Mouse (Mus musculus) neural tube, embryonic 15.5 days (tissue): ENCODE measurements around the gene Il17rc. TPM values are rescaled to one million over a fixed set of nuclear protein-coding genes. Genes with fewer than 3 reads are reported as not detected.

Experiments
- ATAC-seq: fragments of 200-750 bp; cut with Nextera tagmentation; 2 replicates; pipeline ENCODE4 v1.8.0; 2017; ENCODE audit warnings: mild to moderate bottlenecking, moderate TSS enrichment, moderate library complexity; ENCODE audit not compliant: low FRiP score
- H3K27ac ChIP-seq: fragments of 300-500 bp; sonication (generic); replicated peaks from 2 replicates; pipeline ENCODE4 v1.5.1; 2015; ENCODE audit warnings: mild to moderate bottlenecking, inconsistent platforms
- H3K27me3 ChIP-seq: fragments of 300-500 bp; sonication (generic); replicated peaks from 2 replicates; pipeline ENCODE4 v1.6.1; 2015; ENCODE audit warnings: inconsistent platforms
- H3K36me3 ChIP-seq: fragments of 300-500 bp; sonication (generic); 2 replicates; pipeline ENCODE4 v1.6.1; 2015; ENCODE audit warnings: inconsistent platforms
- H3K4me1 ChIP-seq: fragments of 300-500 bp; sonication (generic); 2 replicates; pipeline ENCODE4 v1.6.1; 2015; ENCODE audit warnings: inconsistent platforms
- H3K4me2 ChIP-seq: fragments of 300-500 bp; sonication (generic); 2 replicates; pipeline ENCODE4 v1.6.1; 2015; ENCODE audit warnings: inconsistent platforms, mild to moderate bottlenecking, moderate library complexity
- H3K4me3 ChIP-seq: fragments of 300-500 bp; sonication (generic); replicated peaks from 2 replicates; pipeline ENCODE4 v1.5.1; 2015; ENCODE audit warnings: mild to moderate bottlenecking, inconsistent platforms
- H3K9ac ChIP-seq: fragments of 300-500 bp; sonication (generic); replicated peaks from 2 replicates; pipeline ENCODE4 v1.6.1; 2015; ENCODE audit warnings: mild to moderate bottlenecking, inconsistent platforms
- H3K9me3 ChIP-seq: fragments of 300-500 bp; sonication (generic); replicated peaks from 2 replicates; pipeline ENCODE4 v1.6.1; 2016; ENCODE audit warnings: inconsistent platforms
- WGBS: fragments of 180-500 bp; shearing (Covaris S2); methylation state at CpG from one replicate; pipeline ENCODE4 v1.1.7; 2015; ENCODE audit warnings: mixed read lengths; 5-methylcytosine and 5-hydroxymethylcytosine counted together
- polyA plus RNA-seq: library from polyadenylated mRNA; unstranded; fragments of >200 nt; fragmentation: Nextera tagmentation; extraction: Ambion mirVana; gene quantifications from 2 replicates; pipeline ENCODE4 v1.2.1, GENCODE M21; 2015

Il17rc gene
- 3.5 and 9.5 TPM in 2 replicates for polyA plus RNA-seq

- 25% methylated on average over 12 of the region's 12 CpGs for WGBS
- Histone ChIP-seq H3K9me3 (no peaks in the 10 kb centered on the region), H3K4me3 (no peak within 1 kb of the TSS), H3K4me1 (peaks cover 19% of the 10 kb centered on the region), H3K36me3 (no peaks in the 10 kb centered on the region), H3K27me3 (peaks cover 29% of the 10 kb centered on the region), H3K4me2 (peak within 1 kb of the TSS; percentile 38), H3K9ac (no peak within 1 kb of the TSS), H3K27ac (no peak within 1 kb of the TSS)
- ATAC-seq, result no peak
Observed at GRCm38 (mm10) chr6:113471297-113471936, at the start of gene Il17rc. Gene Il17rc, plus strand, starts transcription at chr6:113471427.

- no peak overlapping the region for H3K4me3 ChIP-seq
- no peak for ATAC-seq
- WGBS, result 84% methylated on average over 4 of the region's 4 CpGs
- H3K27ac ChIP-seq, result no peak overlapping the region
- no peaks in the 10 kb centered on the region for H3K9me3 ChIP-seq
- no peak overlapping the region for H3K4me2 ChIP-seq
- 0 out of 2 replicates have a peak, but pooled peaks cover 2% of the 10 kb centered on the region for H3K27me3 ChIP-seq
- no peaks in the 10 kb centered on the region for H3K36me3 ChIP-seq
- H3K4me1 ChIP-seq, result peaks cover 12% of the 10 kb centered on the region
- H3K9ac ChIP-seq, result no peak overlapping the region
Observed at GRCm38 (mm10) chr6:113423000-113423399, 48.2 kb upstream of the Il17rc start.

GRCm38 (mm10) chr6:113424187-113424586 lies 47.0 kb upstream of the Il17rc start:
- H3K4me3 ChIP-seq, result no peak overlapping the region
- H3K27ac ChIP-seq, result no peak overlapping the region
- peaks cover 5% of the 10 kb centered on the region for H3K4me1 ChIP-seq
- ATAC-seq, result no peak
- 83% methylated on average over 7 of the region's 7 CpGs for WGBS
- no peaks in the 10 kb centered on the region for H3K9me3 ChIP-seq
- 0 out of 2 replicates have a peak, but pooled peaks cover 2% of the 10 kb centered on the region for H3K27me3 ChIP-seq
- no peak overlapping the region for H3K9ac ChIP-seq
- H3K36me3 ChIP-seq, result no peaks in the 10 kb centered on the region
- no peak overlapping the region for H3K4me2 ChIP-seq

DNA sequence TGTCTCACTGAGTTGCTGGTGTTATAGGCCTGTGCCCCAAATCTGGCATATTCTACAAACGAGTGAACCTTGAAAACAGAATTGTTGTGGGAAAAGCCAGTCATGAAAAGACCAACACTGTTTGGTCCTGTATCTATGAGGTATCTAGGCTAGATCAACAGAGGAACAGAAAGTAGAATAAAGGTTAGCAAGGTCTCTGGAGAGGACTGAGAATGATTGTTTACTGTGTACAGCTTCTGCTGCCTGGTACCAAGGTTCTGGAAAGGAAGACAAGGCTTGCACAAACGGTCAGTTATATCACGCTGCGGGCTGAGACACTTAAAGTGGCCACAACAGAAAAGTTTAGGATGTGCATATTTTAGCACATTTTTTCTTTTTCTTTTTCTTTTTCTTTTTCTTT lies 44.5 kb upstream of the Il17rc start:
- Histone ChIP-seq H3K4me1 (no peaks in the 10 kb centered on the region), H3K4me3 (no peak overlapping the region), H3K36me3 (no peaks in the 10 kb centered on the region), H3K9ac (no peak overlapping the region), H3K27ac (no peak overlapping the region), H3K27me3 (0 out of 2 replicates have a peak, but pooled peaks cover 2% of the 10 kb centered on the region), H3K9me3 (no peaks in the 10 kb centered on the region), H3K4me2 (no peak overlapping the region)
- WGBS, result 92% methylated on average over 4 of the region's 4 CpGs
- ATAC-seq, result no peak

DNA sequence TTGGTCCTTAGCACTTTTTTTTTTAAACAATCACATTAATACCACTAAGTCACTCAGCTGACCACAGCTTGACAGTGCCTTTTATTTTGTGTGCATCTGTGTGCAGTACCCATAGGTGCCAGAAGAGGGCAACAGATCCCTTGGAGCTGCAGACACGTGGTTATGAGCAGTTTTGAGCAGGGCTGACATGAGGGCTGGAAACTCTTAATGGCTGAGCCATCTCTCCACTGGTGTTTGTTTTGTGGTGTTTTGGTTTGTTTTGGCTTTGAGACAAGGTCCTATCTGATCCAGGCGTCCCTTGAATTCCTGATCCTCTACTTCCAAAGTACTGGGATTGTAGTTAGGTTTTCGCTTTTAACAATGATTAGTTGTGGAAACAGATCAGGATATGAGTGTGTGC lies 43.8 kb upstream of the Il17rc start:
- no peak overlapping the region for H3K9ac ChIP-seq
- ATAC-seq, result no peak
- no peaks in the 10 kb centered on the region for H3K9me3 ChIP-seq
- no peak overlapping the region for H3K4me3 ChIP-seq
- 0 out of 2 replicates have a peak, but pooled peaks cover 2% of the 10 kb centered on the region for H3K27me3 ChIP-seq
- H3K4me1 ChIP-seq, result no peaks in the 10 kb centered on the region
- no peak overlapping the region for H3K27ac ChIP-seq
- H3K4me2 ChIP-seq, result no peak overlapping the region
- H3K36me3 ChIP-seq, result no peaks in the 10 kb centered on the region
- 66% methylated on average over 3 of the region's 3 CpGs for WGBS

DNA sequence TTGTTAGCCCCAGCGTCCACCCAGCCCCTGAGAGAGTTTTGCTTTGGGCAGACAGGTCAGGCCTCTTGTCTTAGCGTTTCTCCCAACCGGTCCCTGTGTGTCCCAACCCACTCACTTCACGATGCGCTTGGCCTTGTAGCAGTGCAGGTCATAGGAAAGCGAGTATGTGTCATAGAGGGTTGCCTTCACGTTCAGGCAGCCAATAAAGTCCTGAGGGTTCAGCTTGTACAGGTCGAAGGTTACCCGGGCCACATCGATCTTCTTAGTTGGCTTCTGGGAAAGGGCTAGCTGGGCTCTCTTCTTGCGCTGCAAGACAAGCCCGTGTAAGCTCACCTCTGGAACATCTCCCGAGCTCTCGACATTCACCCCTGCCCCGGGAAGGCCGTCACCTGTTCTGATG lies 43.2 kb upstream of the Il17rc start:
- Histone ChIP-seq H3K4me2 (no peak overlapping the region), H3K36me3 (no peaks in the 10 kb centered on the region), H3K4me1 (no peaks in the 10 kb centered on the region), H3K4me3 (no peak overlapping the region), H3K9ac (no peak overlapping the region), H3K27ac (no peak overlapping the region), H3K27me3 (0 out of 2 replicates have a peak, but pooled peaks cover 2% of the 10 kb centered on the region), H3K9me3 (no peaks in the 10 kb centered on the region)
- no peak for ATAC-seq
- WGBS, result 94% methylated on average over 16 of the region's 16 CpGs

DNA sequence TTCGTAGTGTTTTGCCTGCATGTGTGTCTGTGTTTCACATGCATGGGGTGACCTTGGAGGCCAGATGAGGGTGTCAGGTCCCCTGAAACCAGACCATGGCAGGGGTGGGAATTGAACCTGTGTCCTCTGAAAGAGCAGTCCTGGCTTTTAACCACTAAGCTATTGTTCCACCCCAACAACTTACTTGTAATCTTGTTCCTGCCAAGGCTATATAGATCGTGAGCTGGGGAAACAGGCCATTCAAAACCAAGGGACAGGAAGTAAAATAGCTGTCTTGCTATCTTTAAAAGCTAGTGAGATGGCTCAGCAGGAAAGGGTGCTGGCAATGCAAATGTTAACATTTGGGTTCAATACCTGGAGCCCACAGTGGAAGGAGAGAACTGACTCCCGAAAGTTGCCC lies 41.3 kb upstream of the Il17rc start:
- Histone ChIP-seq H3K9me3 (no peaks in the 10 kb centered on the region), H3K4me3 (no peak overlapping the region), H3K27ac (no peak overlapping the region), H3K4me1 (no peaks in the 10 kb centered on the region), H3K27me3 (no peaks in the 10 kb centered on the region), H3K4me2 (no peak overlapping the region), H3K9ac (no peak overlapping the region), H3K36me3 (no peaks in the 10 kb centered on the region)
- WGBS, result 72% methylated on average over 3 of the region's 3 CpGs
- ATAC-seq, result no peak

DNA sequence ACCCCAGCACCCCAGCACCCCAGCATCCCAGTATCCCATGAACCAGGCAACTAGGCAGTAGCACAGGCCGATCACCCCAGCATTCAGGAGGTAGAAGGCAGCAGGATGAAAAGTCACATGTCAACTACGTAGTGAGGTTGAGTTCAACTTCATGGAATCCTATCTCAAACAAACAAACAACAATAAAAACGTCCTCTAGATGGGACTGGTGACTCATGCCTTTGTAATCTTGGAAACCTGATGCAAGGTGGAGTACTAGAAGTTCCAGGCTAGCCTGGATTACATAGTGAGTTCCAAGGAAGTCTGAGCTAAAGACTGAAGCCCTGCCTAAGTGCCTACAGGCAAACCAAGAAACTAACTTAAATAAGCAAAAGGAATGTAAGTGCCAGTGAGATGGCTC lies 40.4 kb upstream of the Il17rc start:
- Histone ChIP-seq H3K4me2 (no peak overlapping the region), H3K36me3 (no peaks in the 10 kb centered on the region), H3K4me3 (no peak overlapping the region), H3K4me1 (no peaks in the 10 kb centered on the region), H3K9me3 (no peaks in the 10 kb centered on the region), H3K27ac (no peak overlapping the region), H3K27me3 (no peaks in the 10 kb centered on the region), H3K9ac (no peak overlapping the region)
- ATAC-seq, result no peak
- 62% methylated on average over 3 of the region's 3 CpGs for WGBS

DNA sequence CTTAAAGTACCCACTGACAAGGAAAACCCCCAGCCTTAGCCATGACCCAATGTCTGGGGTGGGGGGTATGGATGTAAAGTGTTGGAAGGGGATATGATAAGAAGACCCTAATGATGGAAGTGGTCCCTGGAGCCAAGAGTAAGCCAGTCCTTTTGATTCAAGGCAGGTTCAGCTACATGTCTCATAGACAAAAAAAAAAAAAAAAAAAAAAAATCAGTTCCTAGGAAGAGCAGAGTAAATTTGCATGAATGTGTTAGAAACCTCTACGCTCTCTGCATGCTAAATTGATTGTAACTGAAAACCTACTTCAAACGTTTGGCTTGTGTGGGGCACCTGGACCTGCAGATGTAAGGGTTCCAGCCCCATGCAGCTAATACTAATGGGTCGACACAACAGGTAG lies 39.4 kb upstream of the Il17rc start:
- Histone ChIP-seq H3K9ac (no peak overlapping the region), H3K4me3 (no peak overlapping the region), H3K4me1 (no peaks in the 10 kb centered on the region), H3K9me3 (no peaks in the 10 kb centered on the region), H3K27ac (no peak overlapping the region), H3K4me2 (no peak overlapping the region), H3K36me3 (no peaks in the 10 kb centered on the region), H3K27me3 (no peaks in the 10 kb centered on the region)
- 66% methylated on average over 3 of the region's 3 CpGs for WGBS
- ATAC-seq, result no peak

- H3K4me3 ChIP-seq, result no peak overlapping the region
- H3K27ac ChIP-seq, result no peak overlapping the region
- 80% methylated on average over 3 of the region's 3 CpGs for WGBS
- H3K4me2 ChIP-seq, result no peak overlapping the region
- H3K4me1 ChIP-seq, result no peaks in the 10 kb centered on the region
- no peaks in the 10 kb centered on the region for H3K9me3 ChIP-seq
- no peaks in the 10 kb centered on the region for H3K27me3 ChIP-seq
- H3K9ac ChIP-seq, result no peak overlapping the region
- no peak for ATAC-seq
- H3K36me3 ChIP-seq, result no peaks in the 10 kb centered on the region
Observed at GRCm38 (mm10) chr6:113433661-113434060, 37.6 kb upstream of the Il17rc start.

DNA sequence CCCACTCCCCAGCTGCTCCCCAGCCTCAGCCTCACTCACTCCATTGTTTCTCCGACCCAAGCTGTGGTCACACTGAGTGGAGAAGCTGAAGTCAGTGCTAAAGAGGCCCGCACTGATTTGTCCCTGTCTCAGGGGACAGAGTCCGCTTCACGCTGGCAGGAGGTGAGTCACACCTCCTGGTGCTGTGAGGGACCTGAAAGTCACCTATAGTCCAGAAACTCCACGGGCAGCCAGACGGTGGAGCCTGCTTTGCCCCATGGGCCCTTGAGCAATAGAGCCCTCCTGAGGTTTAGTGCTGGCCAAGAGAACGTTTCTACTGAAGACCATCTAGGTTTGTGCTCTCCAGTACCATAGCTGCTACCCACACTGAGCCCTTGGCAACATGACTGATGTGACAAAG lies 36.5 kb upstream of the Il17rc start:
- WGBS, result 78% methylated on average over 7 of the region's 7 CpGs

GRCm38 (mm10) chr6:113435664-113436205 lies 35.5 kb upstream of the Il17rc start, which contains the start of gene Cidec:
Gene Cidec, minus strand, starts transcription at chr6:113435760.
- Histone ChIP-seq H3K4me2 (no peak within 1 kb of the TSS), H3K36me3 (no peaks in the 10 kb centered on the region), H3K9me3 (no peaks in the 10 kb centered on the region), H3K4me3 (no peak within 1 kb of the TSS), H3K4me1 (no peaks in the 10 kb centered on the region), H3K9ac (no peak within 1 kb of the TSS), H3K27me3 (0 out of 2 replicates have a peak, but pooled peaks cover 3% of the 10 kb centered on the region), H3K27ac (no peak within 1 kb of the TSS)
- no peak for ATAC-seq
- WGBS, result 72% methylated on average over 9 of the region's 9 CpGs

More for the DNA sequence above, 36.5 kb upstream of the Il17rc start:
- Histone ChIP-seq H3K4me3 (no peak overlapping the region), H3K36me3 (no peaks in the 10 kb centered on the region), H3K9me3 (no peaks in the 10 kb centered on the region), H3K27ac (no peak overlapping the region), H3K4me2 (no peak overlapping the region), H3K9ac (no peak overlapping the region), H3K27me3 (no peaks in the 10 kb centered on the region), H3K4me1 (no peaks in the 10 kb centered on the region)
- no peak for ATAC-seq
